Mouse (Mus musculus) spleen, adult 2 months (tissue): ENCODE data around the gene Zfp131.

Experiments
- CTCF ChIP-seq: fragments of 200-500 bp; IDR thresholded peaks from 2 replicates; pipeline ENCODE4 v1.5.1; 2011; ENCODE audit warnings: mild to moderate bottlenecking, inconsistent platforms; ENCODE audit not compliant: insufficient read depth, insufficient read length, insufficient replicate concordance; ENCODE audit errors: extremely low read depth
- POLR2A ChIP-seq: fragments of 200-500 bp; IDR thresholded peaks from 2 replicates; pipeline ENCODE4 v1.6.1; 2011; ENCODE audit warnings: low read depth, low read length, inconsistent platforms

DNA sequence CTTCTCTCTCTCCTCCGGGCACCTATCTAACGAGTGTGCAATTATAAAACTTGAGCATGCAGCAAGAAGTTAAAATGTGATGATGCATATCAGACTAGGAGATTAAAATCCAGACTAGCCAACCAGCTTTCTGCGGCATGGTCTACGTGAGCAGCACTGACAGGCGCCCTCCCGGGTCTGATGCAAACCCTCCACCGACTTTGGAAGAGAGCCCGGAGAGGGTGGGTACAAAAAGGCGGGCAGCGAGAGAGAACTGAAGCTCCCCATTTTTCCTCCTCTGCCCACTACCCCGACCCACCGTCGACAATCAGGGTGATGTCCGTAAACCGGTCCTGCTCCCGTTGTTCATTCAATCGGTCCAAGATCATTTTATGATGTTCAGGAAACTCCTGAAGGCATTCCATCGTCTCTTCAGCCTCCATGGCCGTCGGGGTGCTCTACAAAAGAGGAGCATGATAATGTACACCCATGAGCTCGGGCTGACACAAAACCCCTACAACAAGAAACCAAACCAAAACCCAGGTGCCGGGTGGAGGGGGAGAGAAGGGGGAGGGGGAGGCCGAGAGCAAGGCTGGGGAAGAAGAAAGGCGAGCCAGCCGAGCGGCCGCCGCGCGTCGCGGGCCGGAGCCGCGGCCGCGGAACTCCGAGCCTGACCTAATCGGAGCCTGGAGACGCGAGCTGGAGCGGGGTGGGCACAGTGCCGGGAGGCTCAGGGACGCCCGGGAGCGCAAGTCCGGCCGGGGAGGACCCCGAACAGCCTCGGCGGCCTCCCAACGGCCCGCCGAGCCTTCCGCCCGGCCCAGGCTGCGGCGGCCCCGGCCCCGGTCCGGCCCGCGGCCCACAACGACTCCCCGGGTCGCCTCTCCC, 605 bp downstream of the Zfp131 start:
- no peak for TF ChIP-seq POLR2A
- TF ChIP-seq CTCF: no peak
